Mouse (Mus musculus) ZHBTc4 (cell line): ENCODE results near the gene Tnf.

Experiments
- DNase-seq: peaks from one replicate; pipeline ENCODE4 v3.0.0-alpha.2; 2011; ENCODE audit warnings: low read depth, low spot score

Gene Tnf

GRCm38 (mm10) chr17:35173329-35173728, 28.5 kb downstream of the Tnf start:
- no peak for DNase-seq

GRCm38 (mm10) chr17:35172445-35173234, 29.2 kb downstream of the Tnf start:
- DNase-seq, result no peak

GRCm38 (mm10) chr17:35168541-35169207, 33.1 kb downstream of the Tnf start:
- DNase-seq, result peak; percentile 80

GRCm38 (mm10) chr17:35167794-35168193, 34.0 kb downstream of the Tnf start:
- DNase-seq, result no peak

- DNase-seq, result peak; percentile 96
Measured at GRCm38 (mm10) chr17:35166352-35167035, 35.3 kb downstream of the Tnf start.

- DNase-seq, result no peak
Measured at GRCm38 (mm10) chr17:35165451-35166155, 36.2 kb downstream of the Tnf start.

- peak; percentile 100 for DNase-seq
Measured at GRCm38 (mm10) chr17:35164568-35165450, 37.0 kb downstream of the Tnf start, which contains the start of gene Prrc2a. Prrc2a (minus strand) TSS chr17:35164897.

GRCm38 (mm10) chr17:35164218-35164567, 37.6 kb downstream of the Tnf start:
- DNase-seq, result no peak

GRCm38 (mm10) chr17:35163326-35164081, 38.3 kb downstream of the Tnf start:
- no peak for DNase-seq

GRCm38 (mm10) chr17:35162730-35163129, 39.1 kb downstream of the Tnf start:
- peak; percentile 46 for DNase-seq

GRCm38 (mm10) chr17:35162121-35162520, 39.7 kb downstream of the Tnf start:
- no peak for DNase-seq

- DNase-seq, result no peak
Measured at GRCm38 (mm10) chr17:35161421-35161820, 40.4 kb downstream of the Tnf start.

GRCm38 (mm10) chr17:35159638-35160037, 42.2 kb downstream of the Tnf start:
- no peak for DNase-seq

- DNase-seq, result no peak
Measured at GRCm38 (mm10) chr17:35158850-35159593, 42.8 kb downstream of the Tnf start.

GRCm38 (mm10) chr17:35157661-35158175, 44.1 kb downstream of the Tnf start:
- DNase-seq, result no peak

- no peak for DNase-seq
Measured at GRCm38 (mm10) chr17:35157254-35157653, 44.6 kb downstream of the Tnf start.

- no peak for DNase-seq
Measured at GRCm38 (mm10) chr17:35156461-35157200, 45.2 kb downstream of the Tnf start.

- DNase-seq, result no peak
Measured at GRCm38 (mm10) chr17:35155451-35155850, 46.4 kb downstream of the Tnf start.
